In genomic region chr1:21324633-21325032, GRCm38 (mm10) we compare ENCODE assay signal across 23 mouse cellular contexts. TPM values are rescaled to one million over a fixed set of nuclear protein-coding genes. Genes with fewer than 3 reads are reported as not detected.
DNase-seq lines count a peak whose midpoint lies in the region; ATAC-seq and TF ChIP-seq lines count a peak whose summit lies in the region.
"Had no signal": no experiment of that assay in that cellular context is flagged by ENCODE, and none has a peak within 500 bp of the region (broad histone marks: within the 10 kb centered on the region; RNA-seq: fewer than 3 reads in every experiment).

No protein-coding gene starts in this region.

- WGBS in kidney, adult 2 months: 78% methylated on average over 1 of the region's 1 CpGs

- no peak for DNase-seq in kidney, adult 2 months
- no peak for DNase-seq in kidney, postnatal 14 days
- no peak for DNase-seq in ovary, adult 18-20 months (ENCODE audit: low spot score)
- no peak for DNase-seq in urinary bladder, adult 18-20 months (ENCODE audit: low spot score in 2 of 2)
- DNase-seq: adrenal gland, postnatal 10 days; cerebellum, adult 11-12 months; cerebellum, adult 9-10 months; cerebellum, postnatal 25 days; forebrain, postnatal 0 days; gastrocnemius, postnatal 14 days; heart, postnatal 10 days; heart, postnatal 4 days had no signal

- no peak for TF ChIP-seq CTCF in kidney, adult 2 months (conservative IDR thresholded peaks at IDR 0.05; ENCODE audit: insufficient read depth, insufficient read length, low read depth, low read length)

- TF ChIP-seq POLR2A in kidney, adult 2 months (IDR thresholded peaks at IDR 0.05; ENCODE audit: low read depth, low read length): no peak

- no peak overlapping the region for H3K4me3 ChIP-seq in kidney, adult 2 months (ENCODE audit: insufficient read depth, low read depth, low read length)
- H3K4me3 ChIP-seq: embryonic facial prominence, embryonic 10.5 days; forebrain, embryonic 13.5 days; heart, embryonic 10.5 days; hindbrain, embryonic 13.5 days had no signal

- peak overlapping the region; percentile 58 for H3K27ac ChIP-seq in kidney, adult 2 months (ENCODE audit: insufficient read depth, low read depth, low read length)
- H3K27ac ChIP-seq: embryonic facial prominence, embryonic 10.5 days; forebrain, embryonic 13.5 days; heart, embryonic 10.5 days; hindbrain, embryonic 13.5 days; hindbrain, postnatal 0 days had no signal

- no peaks in the 10 kb centered on the region for H3K36me3 ChIP-seq in kidney, adult 2 months (ENCODE audit: control insufficient read depth, insufficient read depth, low read length)
- H3K36me3 ChIP-seq: embryonic facial prominence, embryonic 10.5 days; heart, embryonic 10.5 days; hindbrain, embryonic 13.5 days had no signal

- peak; percentile 44 for ATAC-seq in activated CD4-positive, CD25-positive, alpha-beta regulatory T cell, adult 4 months
- peak; percentile 72 for ATAC-seq in inflammation-experienced regulatory T-cells, adult 6 months

- H3K27me3 ChIP-seq in kidney, adult 2 months (replicated peaks; ENCODE audit: control insufficient read depth, insufficient read depth, low read length): no peaks in the 10 kb centered on the region
- H3K27me3 ChIP-seq: forebrain, embryonic 13.5 days; hindbrain, embryonic 13.5 days had no signal

- H3K4me1 ChIP-seq in kidney, adult 2 months (ENCODE audit: control insufficient read depth, insufficient read depth, low read length): peaks cover 21% of the 10 kb centered on the region; the same call in 1 of the 2 replicates
- H3K4me1 ChIP-seq: embryonic facial prominence, embryonic 10.5 days; forebrain, embryonic 13.5 days; heart, embryonic 10.5 days; hindbrain, embryonic 13.5 days had no signal

RNA-seq across cellular contexts. Expression of gene Khdc1a, which starts 24.8 kb away (rescaled TPM):
- polyA plus RNA-seq in kidney, adult 2 months (2012; rRNA removed): 0.05 TPM in 1 of 2 replicates, not detected in the other
- polyA plus RNA-seq in activated CD4-positive, CD25-positive, alpha-beta regulatory T cell, adult 4 months (2017; shearing (Covaris generic)): 1 to 10 TPM in 1 of 2 experiments, under 1 TPM in 1; 0.71 to 2.1 TPM
- polyA plus RNA-seq in inflammation-experienced regulatory T-cells, adult 6 months (2017; shearing (Covaris generic)): 1 to 10 TPM in 1 of 3 experiments, under 1 TPM in 1, not detected in 1; 0.71 to 1.9 TPM
- polyA plus RNA-seq: brain, embryonic 14.5 days; embryonic facial prominence, embryonic 10.5 days; embryonic facial prominence, embryonic 14.5 days; forebrain, embryonic 13.5 days; forebrain, postnatal 0 days; heart, embryonic 10.5 days; heart, embryonic 14.5 days; hindbrain, embryonic 13.5 days; hindbrain, postnatal 0 days had no signal

RNA-seq across cellular contexts. Expression of gene Khdc1c, which starts 43.5 kb away (rescaled TPM):
- polyA plus RNA-seq in kidney, adult 2 months (2012; rRNA removed): not detected in 2 replicates
- not detected for polyA plus RNA-seq in activated CD4-positive, CD25-positive, alpha-beta regulatory T cell, adult 4 months (2017; shearing (Covaris generic))
- not detected for polyA plus RNA-seq in inflammation-experienced regulatory T-cells, adult 6 months (2017; shearing (Covaris generic))
- polyA plus RNA-seq: brain, embryonic 14.5 days; embryonic facial prominence, embryonic 10.5 days; embryonic facial prominence, embryonic 14.5 days; forebrain, embryonic 13.5 days; forebrain, postnatal 0 days; heart, embryonic 10.5 days; heart, embryonic 14.5 days; hindbrain, embryonic 13.5 days; hindbrain, postnatal 0 days had no signal

RNA-seq across cellular contexts. Expression of gene Khdc1b, which starts 58.7 kb away (rescaled TPM):
- not detected in 2 replicates for polyA plus RNA-seq in kidney, adult 2 months (2012; rRNA removed)
- not detected for polyA plus RNA-seq in activated CD4-positive, CD25-positive, alpha-beta regulatory T cell, adult 4 months (2017; shearing (Covaris generic))
- polyA plus RNA-seq in inflammation-experienced regulatory T-cells, adult 6 months (2017; shearing (Covaris generic)): under 1 TPM in 1 of 3 experiments, not detected in 2; 0.21 TPM
- polyA plus RNA-seq: brain, embryonic 14.5 days; embryonic facial prominence, embryonic 10.5 days; embryonic facial prominence, embryonic 14.5 days; gonadal fat pad, adult 2 months; heart, embryonic 14.5 days; hindbrain, embryonic 13.5 days; hindbrain, postnatal 0 days had no signal
